Mouse (Mus musculus) midbrain, embryonic 15.5 days (tissue): ENCODE data around the gene Ccdc73. TPM values are rescaled to one million over a fixed set of nuclear protein-coding genes. Genes with fewer than 3 reads are reported as not detected.
"Not testable (repeated sequence)": the region's sequence is repeated elsewhere in the genome, so short reads cannot be mapped to it uniquely, and the experiment has no call there.

Experiments used
- ATAC-seq: fragments of 200-750 bp; cut with Nextera tagmentation; replicated peaks from 2 replicates; pipeline ENCODE4 v1.8.0; 2017; ENCODE audit warnings: moderate TSS enrichment
- H3K27ac ChIP-seq: fragments of 300-500 bp; sonication (generic); 2 replicates; pipeline ENCODE4 v1.5.1; 2015; ENCODE audit warnings: mild to moderate bottlenecking, inconsistent platforms
- H3K27me3 ChIP-seq: fragments of 300-500 bp; sonication (generic); replicated peaks from 2 replicates; pipeline ENCODE4 v1.6.1; 2015; ENCODE audit warnings: inconsistent platforms
- H3K36me3 ChIP-seq: fragments of 300-500 bp; sonication (generic); replicated peaks from 2 replicates; pipeline ENCODE4 v1.6.1; 2015; ENCODE audit warnings: inconsistent platforms
- H3K4me1 ChIP-seq: fragments of 300-500 bp; sonication (generic); 2 replicates; pipeline ENCODE4 v1.6.1; 2015; ENCODE audit warnings: inconsistent platforms
- H3K4me2 ChIP-seq: fragments of 300-500 bp; sonication (generic); 2 replicates; pipeline ENCODE4 v1.6.1; 2015; ENCODE audit warnings: inconsistent platforms, mild to moderate bottlenecking, moderate library complexity
- H3K4me3 ChIP-seq: fragments of 300-500 bp; sonication (generic); 2 replicates; pipeline ENCODE4 v1.5.1; 2015; ENCODE audit warnings: mild to moderate bottlenecking, inconsistent platforms
- H3K9ac ChIP-seq: fragments of 300-500 bp; sonication (generic); 2 replicates; pipeline ENCODE4 v1.6.1; 2015; ENCODE audit warnings: mild to moderate bottlenecking, inconsistent platforms
- H3K9me3 ChIP-seq: fragments of 300-500 bp; sonication (generic); 2 replicates; pipeline ENCODE4 v1.6.1; 2016; ENCODE audit warnings: inconsistent platforms
- WGBS: fragments of 180-500 bp; shearing (Covaris S2); methylation state at CpG from one replicate; pipeline ENCODE4 v1.1.7; 2015; ENCODE audit warnings: mixed read lengths; 5-methylcytosine and 5-hydroxymethylcytosine counted together
- polyA plus RNA-seq: library from polyadenylated mRNA; unstranded; fragments of >200 nt; fragmentation: Nextera tagmentation; extraction: Ambion mirVana; gene quantifications from 2 replicates; pipeline ENCODE4 v1.2.1, GENCODE M21; 2015

The Ccdc73 gene
- polyA plus RNA-seq, 1 experiment from 2014 or later: 5.2 TPM

DNA sequence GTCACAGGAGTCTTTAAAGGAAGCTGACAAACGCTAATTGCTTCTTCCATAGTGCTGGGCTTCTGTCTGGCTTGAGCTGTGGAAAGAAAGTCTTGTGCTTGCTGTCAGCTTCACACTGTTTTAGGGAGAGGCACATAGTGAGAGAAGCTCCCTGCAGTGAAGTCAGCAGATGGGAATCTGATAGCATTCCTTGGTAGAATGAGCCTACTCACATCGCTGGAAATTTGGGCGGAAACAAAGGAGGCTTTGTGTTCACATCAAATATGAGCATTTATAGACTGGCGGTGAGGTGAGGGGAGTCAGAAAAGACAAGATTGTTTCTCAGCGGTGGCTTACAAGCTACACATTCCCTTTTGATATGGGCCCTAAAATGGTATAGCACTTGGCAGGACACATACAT lies 15.9 kb upstream of the Ccdc73 start:
- Histone ChIP-seq H3K27ac (no peak overlapping the region), H3K9ac (no peak overlapping the region), H3K4me1 (peaks cover 3% of the 10 kb centered on the region; the same call in 1 of the 2 replicates), H3K36me3 (no peaks in the 10 kb centered on the region), H3K9me3 (no peaks in the 10 kb centered on the region), H3K27me3 (peaks cover 4% of the 10 kb centered on the region), H3K4me3 (no peak overlapping the region), H3K4me2 (no peak overlapping the region)
- WGBS: 36% methylated on average over 5 of the region's 5 CpGs
- ATAC-seq: no peak

DNA sequence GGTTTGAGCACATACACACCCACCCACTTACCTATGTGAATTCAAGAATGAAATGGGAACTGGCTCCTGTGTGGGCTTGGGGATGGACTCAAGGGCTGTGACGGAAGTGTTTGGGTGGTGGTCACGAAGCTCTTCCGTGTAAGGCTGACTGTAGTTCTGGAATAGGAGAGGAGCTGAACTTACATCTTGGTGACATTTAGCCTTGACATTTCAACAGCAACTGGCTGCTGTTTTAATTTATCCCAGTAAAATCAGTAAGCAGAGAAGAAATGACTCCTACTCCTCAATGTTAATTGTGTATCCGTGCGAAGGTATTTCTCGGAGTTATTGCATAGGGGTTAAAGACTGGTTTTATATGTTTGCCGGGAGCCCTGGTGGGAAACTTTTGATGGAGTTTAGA lies 15.1 kb upstream of the Ccdc73 start:
- H3K4me2 ChIP-seq: no peak overlapping the region
- no peak overlapping the region for H3K4me3 ChIP-seq
- H3K27me3 ChIP-seq: peaks cover 4% of the 10 kb centered on the region
- no peaks in the 10 kb centered on the region for H3K9me3 ChIP-seq
- H3K27ac ChIP-seq: no peak overlapping the region
- peaks cover 3% of the 10 kb centered on the region; the same call in 1 of the 2 replicates for H3K4me1 ChIP-seq
- H3K36me3 ChIP-seq: no peaks in the 10 kb centered on the region
- H3K9ac ChIP-seq: no peak overlapping the region
- 94% methylated on average over 7 of the region's 7 CpGs for WGBS
- no peak for ATAC-seq

DNA sequence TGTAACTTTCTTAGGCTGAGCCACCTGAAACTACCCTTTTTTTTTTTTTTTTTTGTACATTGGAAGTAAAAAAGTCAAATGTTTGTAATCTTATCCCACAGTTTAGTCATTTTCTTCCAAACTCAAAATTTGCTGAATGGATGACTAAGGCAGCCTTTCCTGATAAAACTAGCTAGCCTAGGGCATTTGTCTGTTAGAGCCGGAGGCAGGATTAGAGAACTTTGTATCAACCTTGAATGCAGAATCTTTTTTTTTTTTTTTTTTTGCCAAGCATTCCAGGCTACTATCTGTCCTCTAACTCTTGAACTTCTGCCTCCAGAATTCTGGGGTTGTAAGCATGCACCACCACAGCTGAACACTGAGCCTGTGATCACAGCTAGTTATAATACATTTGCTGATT lies 12.8 kb upstream of the Ccdc73 start:
- Histone ChIP-seq H3K36me3 (no peaks in the 10 kb centered on the region), H3K4me2 (no peak overlapping the region), H3K27ac (no peak overlapping the region), H3K4me1 (no peaks in the 10 kb centered on the region), H3K27me3 (peaks cover 4% of the 10 kb centered on the region; the same call in 1 of the 2 replicates), H3K9ac (no peak overlapping the region), H3K4me3 (no peak overlapping the region), H3K9me3 (no peaks in the 10 kb centered on the region)
- no peak for ATAC-seq
- 83% methylated on average over 1 of the region's 1 CpGs for WGBS

DNA sequence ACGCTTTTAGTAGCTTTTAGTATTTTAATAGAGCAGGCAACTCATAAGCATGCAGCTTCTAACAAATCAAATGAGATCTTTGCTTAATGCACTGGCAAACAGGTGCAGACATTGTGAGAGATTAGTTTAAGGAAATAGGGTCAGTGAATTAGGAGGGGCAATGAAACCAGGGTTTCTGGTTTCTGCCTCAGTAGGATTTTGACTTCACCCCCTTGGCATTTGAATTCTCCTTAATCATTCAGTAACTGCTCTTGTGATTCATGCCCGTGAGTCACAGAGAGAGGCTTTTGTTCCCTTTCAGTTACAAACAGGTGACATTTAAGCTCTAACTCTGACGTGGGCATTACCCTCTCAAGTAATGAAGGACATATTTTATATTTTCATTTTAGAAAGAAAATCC lies 11.9 kb upstream of the Ccdc73 start:
- Histone ChIP-seq H3K36me3 (no peaks in the 10 kb centered on the region), H3K4me2 (no peak overlapping the region), H3K9me3 (no peaks in the 10 kb centered on the region), H3K27me3 (peaks cover 3% of the 10 kb centered on the region; the same call in 1 of the 2 replicates), H3K27ac (no peak overlapping the region), H3K4me1 (no peaks in the 10 kb centered on the region), H3K4me3 (no peak overlapping the region), H3K9ac (no peak overlapping the region)
- WGBS: 25% methylated on average over 3 of the region's 3 CpGs
- no peak for ATAC-seq

DNA sequence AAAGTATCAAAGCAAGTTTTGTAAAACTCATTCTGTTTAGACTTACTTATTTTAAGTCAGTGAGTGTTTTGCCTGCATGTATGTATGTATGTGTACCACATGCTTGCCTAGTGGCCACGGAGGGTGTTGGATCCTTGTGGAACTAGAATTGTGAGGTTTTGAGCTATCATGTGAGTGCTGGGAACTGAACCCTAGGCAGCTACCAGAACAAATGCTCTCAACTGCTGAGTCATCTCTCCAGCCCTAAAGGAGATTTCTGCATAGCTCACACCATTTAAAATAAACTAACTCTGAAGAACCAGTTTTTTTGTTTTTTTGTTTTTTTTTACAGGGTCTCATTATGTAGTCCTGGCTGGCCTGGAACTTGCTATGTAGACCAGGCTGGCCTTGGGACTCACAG lies 11.4 kb upstream of the Ccdc73 start:
- H3K4me2 ChIP-seq: no peak overlapping the region
- ATAC-seq: no peak
- H3K27ac ChIP-seq: no peak overlapping the region
- no peaks in the 10 kb centered on the region for H3K4me1 ChIP-seq
- WGBS: 43% methylated on average over 1 of the region's 1 CpGs
- H3K27me3 ChIP-seq: no peaks in the 10 kb centered on the region
- H3K4me3 ChIP-seq: no peak overlapping the region
- no peaks in the 10 kb centered on the region for H3K9me3 ChIP-seq
- H3K9ac ChIP-seq: no peak overlapping the region
- H3K36me3 ChIP-seq: no peaks in the 10 kb centered on the region

DNA sequence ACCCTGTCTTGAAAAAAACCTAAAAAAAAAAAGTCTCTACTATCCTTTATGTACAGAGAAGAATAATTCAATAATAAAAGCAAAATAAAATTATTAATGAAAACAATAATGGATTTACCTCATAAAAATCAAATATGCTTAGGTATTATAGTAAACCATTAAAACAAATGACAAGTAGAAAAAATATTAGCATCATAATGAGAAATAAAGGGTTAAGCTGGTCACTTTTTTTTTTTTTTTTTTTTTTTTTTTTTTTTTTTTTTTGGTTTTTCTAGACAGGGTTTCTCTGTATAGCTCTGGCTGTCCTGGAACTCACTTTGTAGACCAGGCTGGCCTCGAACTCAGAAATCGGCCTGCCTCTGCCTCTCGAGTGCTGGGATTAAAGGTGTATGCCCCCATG lies 9.5 kb upstream of the Ccdc73 start:
- not testable (repeated sequence) for ATAC-seq, H3K9ac ChIP-seq, H3K27me3 ChIP-seq, H3K9me3 ChIP-seq, H3K4me3 ChIP-seq, H3K36me3 ChIP-seq, H3K4me2 ChIP-seq, H3K4me1 ChIP-seq, H3K27ac ChIP-seq
- WGBS: 89% methylated on average over 3 of the region's 3 CpGs

DNA sequence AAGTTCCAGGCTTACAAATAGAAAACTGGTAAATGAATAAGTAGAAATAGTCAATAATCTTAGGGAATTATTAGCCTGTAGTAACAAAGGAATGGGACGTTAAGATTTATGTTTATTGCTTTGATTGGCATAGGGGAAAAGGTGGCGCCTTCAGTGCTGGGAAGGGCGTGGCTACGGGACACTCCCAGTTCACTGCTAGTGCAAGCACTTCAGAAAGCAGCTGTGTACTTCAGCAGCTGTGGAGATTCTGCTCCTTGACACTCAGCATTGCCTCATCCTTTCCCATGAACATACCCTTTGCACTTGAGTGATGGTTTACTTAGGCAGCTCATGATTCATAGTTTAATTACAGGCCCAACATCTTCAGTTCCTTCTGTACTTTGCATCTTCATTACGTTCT lies 8.5 kb upstream of the Ccdc73 start:
- Histone ChIP-seq H3K27me3 (no peaks in the 10 kb centered on the region), H3K4me2 (no peak overlapping the region), H3K27ac (no peak overlapping the region), H3K9me3 (no peaks in the 10 kb centered on the region), H3K4me3 (no peak overlapping the region), H3K4me1 (no peaks in the 10 kb centered on the region), H3K36me3 (no peaks in the 10 kb centered on the region), H3K9ac (no peak overlapping the region)
- ATAC-seq: no peak
- WGBS: 85% methylated on average over 5 of the region's 5 CpGs

DNA sequence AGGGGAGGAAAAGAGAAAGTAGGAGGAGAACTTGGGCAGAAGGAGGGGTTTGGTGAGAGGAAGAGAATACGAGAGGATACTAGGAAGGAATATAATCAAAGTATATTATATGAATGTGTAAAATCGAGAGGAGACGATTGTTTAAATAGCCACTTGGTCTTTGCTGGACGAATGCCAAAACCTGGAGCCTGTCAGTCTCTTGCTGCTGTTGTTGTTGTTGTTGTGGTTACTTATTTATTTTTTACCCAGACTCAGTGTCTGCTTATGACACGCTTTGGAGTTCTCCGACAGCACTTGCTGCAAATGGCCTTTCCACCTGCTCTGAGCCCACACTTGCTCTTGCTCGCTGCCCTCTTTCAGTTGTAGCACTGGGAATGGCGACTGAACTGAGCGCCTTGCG lies 7.2 kb upstream of the Ccdc73 start:
- no peak for ATAC-seq
- no peaks in the 10 kb centered on the region for H3K9me3 ChIP-seq
- H3K4me1 ChIP-seq: no peaks in the 10 kb centered on the region
- 84% methylated on average over 10 of the region's 10 CpGs for WGBS
- no peak overlapping the region for H3K4me2 ChIP-seq
- no peak overlapping the region for H3K9ac ChIP-seq
- H3K27me3 ChIP-seq: no peaks in the 10 kb centered on the region
- no peaks in the 10 kb centered on the region for H3K36me3 ChIP-seq
- no peak overlapping the region for H3K27ac ChIP-seq
- H3K4me3 ChIP-seq: no peak overlapping the region

DNA sequence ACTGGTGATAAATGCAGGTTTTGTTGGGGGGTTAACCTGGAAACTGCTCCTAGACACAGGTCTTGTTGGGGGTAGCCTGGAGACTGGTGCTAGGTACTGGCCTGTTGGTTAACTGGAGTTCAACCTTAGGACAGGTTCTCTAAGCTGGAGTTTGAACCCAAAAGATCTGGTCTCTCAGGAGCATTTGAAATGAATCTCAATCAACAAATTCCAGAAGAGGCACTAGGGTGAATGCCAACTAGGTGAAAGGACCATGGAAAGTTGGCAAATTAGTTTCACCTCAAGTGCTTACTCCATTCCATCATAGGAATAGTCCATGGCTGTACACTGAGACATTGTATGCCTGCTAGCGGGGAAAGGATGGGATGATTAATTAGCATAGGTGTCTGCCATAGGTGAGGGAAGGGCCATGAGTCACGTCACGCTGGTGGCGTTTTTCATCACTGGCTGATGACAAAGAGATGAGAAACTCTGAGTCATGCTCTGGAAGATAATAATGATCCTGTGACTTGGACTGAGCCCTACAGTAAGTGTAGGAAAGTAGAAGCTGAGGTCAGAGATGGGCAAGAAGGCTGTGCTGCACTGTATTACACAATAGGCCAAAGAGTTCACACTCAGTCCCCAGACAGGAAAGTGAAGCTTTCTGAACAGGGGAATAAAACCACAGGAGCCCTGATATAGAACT lies 3.3 kb upstream of the Ccdc73 start:
- H3K4me3 ChIP-seq: no peak overlapping the region
- H3K4me2 ChIP-seq: no peak overlapping the region
- H3K27ac ChIP-seq: no peak overlapping the region
- no peaks in the 10 kb centered on the region for H3K36me3 ChIP-seq
- 89% methylated on average over 4 of the region's 4 CpGs for WGBS
- H3K9me3 ChIP-seq: no peaks in the 10 kb centered on the region
- no peak overlapping the region for H3K9ac ChIP-seq
- H3K27me3 ChIP-seq: no peaks in the 10 kb centered on the region
- H3K4me1 ChIP-seq: no peaks in the 10 kb centered on the region
- no peak for ATAC-seq

DNA sequence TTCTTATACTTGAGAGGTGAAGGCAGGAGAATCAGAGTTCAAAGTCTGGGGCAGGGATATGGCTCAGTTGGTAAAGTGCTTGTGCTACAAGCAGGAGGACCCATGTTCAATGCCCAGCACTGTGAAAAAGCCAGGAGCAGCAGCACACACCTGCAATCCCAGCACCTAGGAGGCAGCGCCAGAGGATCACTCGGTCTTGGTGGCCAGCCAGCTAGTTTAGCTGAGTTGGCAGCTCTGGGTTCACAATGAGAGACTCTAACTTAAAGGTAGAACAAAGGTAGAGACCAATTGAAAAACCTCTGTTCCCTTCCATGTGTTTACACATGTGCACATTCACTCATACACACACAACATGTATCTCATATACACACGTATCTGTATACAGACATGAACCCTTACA lies 1.5 kb downstream of the Ccdc73 start:
- no peaks in the 10 kb centered on the region for H3K4me1 ChIP-seq
- no peaks in the 10 kb centered on the region for H3K9me3 ChIP-seq
- H3K36me3 ChIP-seq: no peaks in the 10 kb centered on the region
- 86% methylated on average over 3 of the region's 3 CpGs for WGBS
- H3K4me2 ChIP-seq: no peak overlapping the region
- ATAC-seq: no peak
- H3K4me3 ChIP-seq: no peak overlapping the region
- no peaks in the 10 kb centered on the region for H3K27me3 ChIP-seq
- H3K9ac ChIP-seq: no peak overlapping the region
- H3K27ac ChIP-seq: no peak overlapping the region

DNA sequence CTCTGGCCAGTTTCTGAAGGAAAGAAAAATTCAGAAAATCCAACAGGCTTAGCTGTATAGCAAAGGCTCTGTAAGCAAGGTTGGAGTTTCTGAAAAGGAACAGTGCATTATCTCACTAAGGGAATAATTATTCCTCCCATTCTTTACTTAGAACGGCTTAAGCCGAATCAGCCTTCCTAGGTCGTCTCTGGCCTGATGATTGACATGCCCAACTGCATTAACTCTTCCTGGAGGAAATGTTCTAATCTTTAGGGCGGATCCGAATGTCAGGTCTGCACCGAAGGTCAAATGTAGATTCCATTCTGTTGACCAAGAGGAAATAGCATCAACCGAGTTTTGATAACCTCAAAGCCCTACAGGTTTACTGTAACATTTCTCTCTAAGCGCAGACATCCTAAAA lies 11.2 kb downstream of the Ccdc73 start:
- H3K9me3 ChIP-seq: no peaks in the 10 kb centered on the region
- H3K36me3 ChIP-seq: no peaks in the 10 kb centered on the region
- H3K4me1 ChIP-seq: no peaks in the 10 kb centered on the region
- H3K4me2 ChIP-seq: no peak overlapping the region
- no peaks in the 10 kb centered on the region for H3K27me3 ChIP-seq
- ATAC-seq: no peak
- no peak overlapping the region for H3K9ac ChIP-seq
- 76% methylated on average over 8 of the region's 8 CpGs for WGBS
- H3K27ac ChIP-seq: no peak overlapping the region
- no peak overlapping the region for H3K4me3 ChIP-seq

DNA sequence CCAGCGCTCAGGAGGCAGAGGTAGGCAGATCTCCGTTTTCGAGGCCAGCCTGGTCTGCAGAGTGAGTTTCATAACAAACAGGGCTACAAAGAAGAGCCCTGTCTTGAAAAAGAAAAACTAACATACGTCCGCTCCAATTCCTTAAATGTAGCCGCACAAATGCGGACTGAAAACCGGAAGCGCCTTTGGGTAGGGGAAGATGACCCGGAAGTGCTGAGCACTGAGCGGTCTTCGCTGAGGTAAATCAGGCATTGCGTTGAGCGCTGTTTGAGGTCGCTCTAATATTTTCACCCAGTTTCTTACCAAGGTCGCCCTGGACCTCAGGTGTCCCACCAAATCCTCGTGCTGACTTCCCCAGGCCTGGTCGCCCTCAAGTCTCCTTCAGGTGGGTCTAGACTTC lies 18.5 kb downstream of the Ccdc73 start:
- no peaks in the 10 kb centered on the region for H3K36me3 ChIP-seq
- ATAC-seq: no peak
- H3K27me3 ChIP-seq: no peaks in the 10 kb centered on the region
- no peak overlapping the region for H3K4me3 ChIP-seq
- WGBS: 94% methylated on average over 18 of the region's 18 CpGs
- no peak overlapping the region for H3K4me2 ChIP-seq
- H3K9me3 ChIP-seq: no peaks in the 10 kb centered on the region
- no peaks in the 10 kb centered on the region for H3K4me1 ChIP-seq
- no peak overlapping the region for H3K27ac ChIP-seq
- no peak overlapping the region for H3K9ac ChIP-seq

DNA sequence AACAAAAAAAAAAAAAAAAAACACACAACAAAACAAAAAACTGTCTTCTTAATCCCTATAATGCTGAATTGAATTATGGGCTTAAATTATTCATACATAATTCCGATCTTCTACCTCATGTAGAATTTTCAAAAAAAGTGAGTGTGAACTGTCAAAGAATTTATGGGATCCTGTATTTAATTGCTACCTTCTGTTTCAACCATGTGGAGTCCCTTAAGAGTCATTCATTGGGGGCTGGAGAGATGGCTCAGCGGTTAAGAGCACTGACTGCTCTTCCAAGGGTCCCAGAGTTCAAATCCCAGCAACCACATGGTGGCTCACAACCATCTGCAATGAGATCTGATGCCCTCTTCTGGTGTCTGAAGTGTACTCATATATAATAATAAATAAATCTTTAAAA lies 19.7 kb downstream of the Ccdc73 start:
- H3K9me3 ChIP-seq, H3K36me3 ChIP-seq, ATAC-seq, H3K27me3 ChIP-seq, H3K27ac ChIP-seq, H3K4me3 ChIP-seq, H3K4me1 ChIP-seq, H3K4me2 ChIP-seq, H3K9ac ChIP-seq: not testable (repeated sequence)
- WGBS: 76% methylated on average over 2 of the region's 2 CpGs
